Mouse (Mus musculus): ENCODE measurements around the gene Fhad1. TPM values are rescaled to one million over a fixed set of nuclear protein-coding genes. Genes with fewer than 3 reads are reported as not detected.

Fhad1 gene
- total RNA-seq, 2 experiments from 2014 or later: 2.7 to 2.9 TPM

DNA sequence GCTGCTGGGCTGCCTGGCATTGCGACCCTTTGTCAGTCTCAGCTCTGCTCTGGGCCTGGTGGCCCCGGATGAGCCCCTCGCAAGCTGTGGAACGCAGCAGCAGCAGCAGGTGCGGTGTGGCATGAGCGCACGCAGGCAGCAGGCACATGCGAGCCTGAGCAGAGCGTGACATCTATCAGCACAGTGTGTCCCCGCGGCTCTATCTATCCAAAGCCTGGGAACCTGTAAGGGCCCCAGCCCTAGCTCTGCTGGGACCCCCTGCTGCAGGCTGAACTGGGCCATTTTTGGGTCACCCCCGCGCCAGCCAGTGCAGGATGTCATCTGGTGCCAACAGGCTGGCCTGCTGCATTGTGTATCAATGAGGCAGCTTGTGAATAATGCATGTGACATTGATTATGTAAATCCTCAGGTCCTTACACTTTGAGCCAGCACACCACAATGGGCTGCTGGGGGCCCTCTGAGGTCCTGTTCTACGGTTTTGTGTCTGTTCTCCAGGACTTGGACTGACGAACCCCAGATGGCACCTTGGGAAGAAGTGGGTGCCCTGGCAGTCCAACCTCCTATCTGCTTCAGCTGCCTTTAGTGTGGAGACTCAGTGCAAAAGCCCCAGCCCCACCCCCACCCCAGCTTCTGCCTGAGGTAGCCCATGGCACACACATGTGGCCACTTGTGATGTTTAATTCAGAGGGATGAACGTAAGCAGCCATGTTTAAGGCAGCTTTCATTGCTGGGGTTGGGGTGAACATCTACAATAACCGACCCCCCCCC, 113.0 kb downstream of the Fhad1 start:
- intact Hi-C loops (cut with DNase I): no loop called here
- DNase-seq (ENCODE audit: low spot score in 2 of 2): peak in 1 of 2 experiments; percentile 18

GRCm38 (mm10) chr4:141900421-141900820, 114.5 kb downstream of the Fhad1 start:
- intact Hi-C loops (cut with DNase I): no loop called here
- no peak for DNase-seq (ENCODE audit: low spot score in 2 of 2)

DNA sequence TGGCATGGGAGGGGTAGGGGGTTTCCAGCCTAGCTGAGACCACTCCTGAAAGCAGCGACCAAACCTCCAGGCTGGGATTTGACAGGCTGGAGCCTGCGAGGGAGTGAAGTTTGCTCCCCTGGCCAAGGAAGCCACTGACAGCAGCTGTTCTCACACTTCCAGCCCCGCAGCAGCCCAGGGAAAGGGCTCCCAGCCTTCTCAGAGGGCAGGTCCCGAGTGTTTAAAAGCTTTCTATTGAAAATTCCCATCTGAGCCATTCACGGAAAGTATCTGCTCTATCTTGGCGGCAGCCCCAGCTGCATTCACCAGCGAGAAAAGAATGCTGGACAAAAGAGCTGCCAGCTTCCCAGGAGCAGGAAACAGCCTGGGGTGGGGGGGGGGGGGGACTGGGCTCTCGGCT, 114.9 kb downstream of the Fhad1 start:
- DNase-seq (ENCODE audit: low spot score in 2 of 2): peak in 1 of 2 experiments; percentile 23
- intact Hi-C loops (cut with DNase I): no loop called here

- intact Hi-C loops (cut with DNase I): no loop called here
Measured at GRCm38 (mm10) chr4:141898905-141899304, 116.0 kb downstream of the Fhad1 start.

GRCm38 (mm10) chr4:141897838-141898237, 117.0 kb downstream of the Fhad1 start:
- no peak for DNase-seq (ENCODE audit: low spot score in 2 of 2)
- intact Hi-C loops (cut with DNase I): no loop called here

More at GRCm38 (mm10) chr4:141898905-141899304, 116.0 kb downstream of the Fhad1 start:
- no peak for DNase-seq (ENCODE audit: low spot score in 2 of 2)

- intact Hi-C loops (cut with DNase I): no loop called here
- no peak for DNase-seq (ENCODE audit: low spot score in 2 of 2)
Measured at GRCm38 (mm10) chr4:141897225-141897624, 117.7 kb downstream of the Fhad1 start.

- intact Hi-C loops (cut with DNase I): no loop called here
Measured at GRCm38 (mm10) chr4:141895772-141896171, 119.1 kb downstream of the Fhad1 start.

GRCm38 (mm10) chr4:141893157-141893784, 121.6 kb downstream of the Fhad1 start:
- intact Hi-C loops (cut with DNase I): no loop called here

More at GRCm38 (mm10) chr4:141895772-141896171, 119.1 kb downstream of the Fhad1 start:
- DNase-seq (ENCODE audit: low spot score in 2 of 2): peak; percentile 55 to 62

GRCm38 (mm10) chr4:141886385-141886968, 128.4 kb downstream of the Fhad1 start:
- DNase-seq (ENCODE audit: low spot score in 2 of 2): no peak
- intact Hi-C loops (cut with DNase I): no loop called here

More at GRCm38 (mm10) chr4:141893157-141893784, 121.6 kb downstream of the Fhad1 start:
- no peak for DNase-seq (ENCODE audit: low spot score in 2 of 2)

GRCm38 (mm10) chr4:141885451-141885850, 129.4 kb downstream of the Fhad1 start:
- intact Hi-C loops (cut with DNase I): no loop called here
- peak; percentile 61 to 75 for DNase-seq (ENCODE audit: low spot score in 2 of 2)

GRCm38 (mm10) chr4:141882858-141883257, 132.0 kb downstream of the Fhad1 start:
- intact Hi-C loops (cut with DNase I): no loop called here
- DNase-seq (ENCODE audit: low spot score in 2 of 2): no peak

- no peak for DNase-seq (ENCODE audit: low spot score in 2 of 2)
- intact Hi-C loops (cut with DNase I): no loop called here
Measured at GRCm38 (mm10) chr4:141881950-141882349, 132.9 kb downstream of the Fhad1 start.

DNA sequence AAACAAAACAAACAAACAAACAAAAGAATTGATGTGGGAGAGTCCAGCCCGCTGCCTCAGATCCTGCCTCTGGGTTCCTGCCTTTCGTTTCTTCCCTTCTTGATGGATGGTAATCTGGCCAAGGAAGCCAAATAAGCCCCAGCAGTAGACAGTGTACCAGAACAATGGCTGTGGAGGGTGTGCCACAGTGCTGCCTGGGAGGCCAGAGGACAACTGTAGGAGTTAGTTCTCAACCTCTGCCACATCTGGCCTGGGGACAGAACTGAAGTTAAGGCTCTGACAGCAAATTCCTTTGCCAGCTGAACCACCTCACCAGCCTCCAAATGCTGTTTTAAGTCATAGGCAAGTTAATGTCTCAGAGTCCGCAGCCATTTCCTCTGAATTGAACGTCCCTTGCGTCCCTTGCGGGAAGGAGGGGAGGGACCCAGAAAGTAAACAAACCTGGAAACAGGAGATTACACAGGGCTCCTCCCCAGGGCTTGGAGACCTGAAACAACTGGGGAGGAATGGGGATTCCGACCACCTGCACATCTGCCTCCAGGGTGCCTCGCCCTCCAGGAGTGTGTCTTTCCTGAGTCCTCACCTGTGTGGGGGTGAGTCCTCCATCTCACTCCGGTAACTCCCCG, 133.5 kb downstream of the Fhad1 start:
- intact Hi-C loops (cut with DNase I): no loop called here
- no peak for DNase-seq (ENCODE audit: low spot score in 2 of 2)

DNA sequence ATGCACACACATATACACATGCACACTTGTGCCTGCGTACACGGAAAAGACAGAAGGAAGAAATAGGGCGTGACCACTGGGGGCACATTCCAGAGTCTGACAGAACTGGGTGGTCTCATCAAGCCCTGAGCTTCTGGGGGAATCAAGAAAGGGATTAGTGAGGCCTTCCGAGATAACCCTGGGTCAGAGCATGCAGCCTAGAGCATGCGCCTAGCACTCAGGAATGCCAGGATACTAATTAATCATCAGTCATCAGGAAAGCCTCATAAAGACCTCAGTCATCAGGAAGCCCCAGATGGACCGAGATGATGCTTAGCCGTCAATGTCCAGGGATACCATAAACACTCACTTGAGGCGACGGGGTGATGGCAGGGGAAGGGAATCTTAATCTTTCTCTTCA, 135.0 kb downstream of the Fhad1 start:
- no peak for DNase-seq (ENCODE audit: low spot score in 2 of 2)
- intact Hi-C loops (cut with DNase I): no loop called here

DNA sequence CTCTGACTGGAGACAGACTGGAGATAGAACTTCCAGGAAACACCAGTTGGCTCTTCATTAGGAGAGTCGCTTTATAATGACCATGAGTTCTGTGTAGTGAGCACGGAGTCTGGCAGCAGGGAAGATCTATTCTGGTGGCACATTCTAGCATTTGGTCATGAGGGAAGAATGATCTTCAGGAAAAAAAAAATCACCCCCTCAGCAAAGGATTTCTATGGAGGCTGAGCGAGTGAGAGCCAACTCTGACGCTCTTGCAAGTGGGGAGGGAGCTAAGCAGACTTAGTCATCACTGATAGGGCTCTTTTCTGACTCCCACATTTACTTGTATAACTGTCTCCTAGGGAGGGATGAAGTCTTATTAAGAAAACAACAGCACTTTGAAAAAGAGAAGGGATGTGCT, 135.8 kb downstream of the Fhad1 start:
- intact Hi-C loops (cut with DNase I): no loop called here

GRCm38 (mm10) chr4:141878621-141879020, 136.3 kb downstream of the Fhad1 start:
- intact Hi-C loops (cut with DNase I): no loop called here
- no peak for DNase-seq (ENCODE audit: low spot score in 2 of 2)

More for the DNA sequence above, 135.8 kb downstream of the Fhad1 start:
- DNase-seq (ENCODE audit: low spot score in 2 of 2): peak in 1 of 2 experiments; percentile 75

GRCm38 (mm10) chr4:141875481-141876108, 139.3 kb downstream of the Fhad1 start:
- no peak for DNase-seq (ENCODE audit: low spot score in 2 of 2)
- intact Hi-C loops (cut with DNase I): no loop called here

GRCm38 (mm10) chr4:141874601-141875460, 140.1 kb downstream of the Fhad1 start, which contains the start of gene Efhd2:
TSS of gene Efhd2 (minus strand) at chr4:141874920.
- intact Hi-C loops (cut with DNase I): loop anchor here (5.0 kb wide), 1 partner anchor 82 kb away; no protein-coding TSS in a partner anchor
- DNase-seq (ENCODE audit: low spot score in 2 of 2): peak; percentile 74 to 78
